Mouse (Mus musculus) forebrain, embryonic 16.5 days (tissue): ENCODE measurements at regions not wholly inside any gene's neighbourhood (a gene's known extent, or its start where the extent isn't known, plus 50 kb on each side); places are given as distances from the start of the nearest gene placed in this dataset.
"Not testable (repeated sequence)": the region's sequence is repeated elsewhere in the genome, so short reads cannot be mapped to it uniquely, and the experiment has no call there.

Experiments
- ATAC-seq: fragments of 200-750 bp; cut with Nextera tagmentation; 2 replicates; pipeline ENCODE4 v1.8.0; 2017; ENCODE audit warnings: mild to moderate bottlenecking, moderate library complexity
- H3K27ac ChIP-seq: fragments of 300-500 bp; sonication (generic); 2 replicates; pipeline ENCODE4 v1.5.1; 2014; ENCODE audit warnings: low read length, control low read depth
- H3K27me3 ChIP-seq: fragments of 300-500 bp; sonication (generic); replicated peaks from 2 replicates; pipeline ENCODE4 v1.6.1; 2014; ENCODE audit warnings: low read length; ENCODE audit not compliant: control insufficient read depth, insufficient read depth
- H3K36me3 ChIP-seq: fragments of 300-500 bp; sonication (generic); 2 replicates; pipeline ENCODE4 v1.6.1; 2014; ENCODE audit not compliant: control insufficient read depth, insufficient read depth
- H3K4me1 ChIP-seq: fragments of 300-500 bp; sonication (generic); replicated peaks from 2 replicates; pipeline ENCODE4 v1.6.1; 2014; ENCODE audit warnings: low read length; ENCODE audit not compliant: control insufficient read depth, insufficient read depth
- H3K4me2 ChIP-seq: fragments of 300-500 bp; sonication (generic); 2 replicates; pipeline ENCODE4 v1.6.1; 2014; ENCODE audit warnings: mild to moderate bottlenecking, low read length, control low read depth
- H3K4me3 ChIP-seq: fragments of 300-500 bp; sonication (generic); replicated peaks from 2 replicates; pipeline ENCODE4 v1.5.1; 2014; ENCODE audit warnings: mild to moderate bottlenecking, low read length, control low read depth
- H3K9ac ChIP-seq: fragments of 300-500 bp; sonication (generic); replicated peaks from 2 replicates; pipeline ENCODE4 v1.6.1; 2014; ENCODE audit warnings: low read depth, low read length, control low read depth
- H3K9me3 ChIP-seq: fragments of 300-500 bp; sonication (generic); 2 replicates; pipeline ENCODE4 v1.6.1; 2016; ENCODE audit warnings: low read length; ENCODE audit not compliant: control insufficient read depth
- WGBS: fragments of 180-500 bp; shearing (Covaris S2); extraction: QIAGEN DNeasy Blood & Tissue Kit; methylation state at CpG from one replicate; pipeline ENCODE4 v1.1.7; 2014; 5-methylcytosine and 5-hydroxymethylcytosine counted together

DNA sequence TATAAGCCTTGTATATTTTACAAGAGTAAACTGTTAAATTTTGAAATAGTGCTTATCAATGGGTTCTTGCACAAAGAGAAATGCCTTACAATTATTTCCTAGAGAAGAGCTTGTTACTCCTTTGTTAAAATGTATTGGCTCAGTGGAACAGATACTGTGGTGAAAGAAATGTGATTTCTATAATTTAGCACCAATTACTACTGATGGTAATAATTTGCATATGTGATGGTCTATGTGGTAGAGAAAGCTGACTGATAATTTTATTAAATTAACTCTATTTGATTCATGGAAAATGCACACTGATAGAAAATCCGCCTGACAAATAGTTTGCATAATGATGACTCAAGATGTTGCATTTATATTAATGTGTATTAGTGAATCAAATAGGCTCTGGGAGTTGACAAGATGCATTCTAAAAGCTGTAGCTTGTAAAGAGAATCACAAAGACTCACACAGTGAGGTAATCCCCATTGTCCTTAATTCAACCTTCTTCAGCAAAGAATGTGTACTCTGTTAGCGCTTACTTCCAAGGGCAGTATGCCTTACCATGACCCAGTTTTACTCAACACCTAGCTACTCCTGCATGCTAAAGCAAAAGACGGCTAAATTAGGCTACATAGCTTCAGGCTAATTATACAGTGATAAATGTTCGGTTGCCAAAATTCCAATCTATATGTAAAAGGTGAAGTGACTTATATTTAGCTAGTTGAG, 329.8 kb upstream of the Cenpq start:
- no peak overlapping the region for H3K27ac ChIP-seq

DNA sequence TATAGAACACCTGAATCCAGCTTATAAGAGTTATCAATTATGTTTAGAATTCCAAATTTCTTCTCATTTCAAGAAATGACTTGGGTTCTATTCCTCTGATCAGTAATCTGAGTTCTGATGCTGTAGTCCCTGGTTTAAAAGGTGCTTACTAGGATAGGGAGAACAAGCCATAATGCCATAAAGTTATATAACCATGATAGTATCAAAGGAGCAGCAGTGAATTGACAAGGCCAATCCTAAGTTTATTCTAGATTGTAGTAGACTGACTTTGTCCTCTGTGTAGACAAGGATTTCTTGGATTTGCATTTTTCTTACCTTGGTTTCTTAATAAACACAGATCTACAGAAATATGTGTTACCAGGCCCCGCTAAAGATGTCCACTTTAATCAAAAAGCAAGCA, 326.6 kb upstream of the Cenpq start:
- H3K4me3 ChIP-seq, result no peak overlapping the region
- no peak overlapping the region for H3K4me2 ChIP-seq
- no peak for ATAC-seq
- no peak overlapping the region for H3K27ac ChIP-seq
- no peaks in the 10 kb centered on the region for H3K9me3 ChIP-seq
- H3K4me1 ChIP-seq, result no peaks in the 10 kb centered on the region
- no peaks in the 10 kb centered on the region for H3K27me3 ChIP-seq
- H3K36me3 ChIP-seq, result no peaks in the 10 kb centered on the region
- no peak overlapping the region for H3K9ac ChIP-seq
- WGBS, result 89% methylated on average over 1 of the region's 1 CpGs

More for the DNA sequence above, 329.8 kb upstream of the Cenpq start:
- H3K36me3 ChIP-seq, result no peaks in the 10 kb centered on the region
- no peak overlapping the region for H3K9ac ChIP-seq
- no peak overlapping the region for H3K4me3 ChIP-seq
- ATAC-seq, result peak; percentile 93
- no peaks in the 10 kb centered on the region for H3K4me1 ChIP-seq
- no peaks in the 10 kb centered on the region for H3K9me3 ChIP-seq
- H3K27me3 ChIP-seq, result no peaks in the 10 kb centered on the region
- WGBS, result 40% methylated on average over 4 of the region's 4 CpGs
- no peak overlapping the region for H3K4me2 ChIP-seq

DNA sequence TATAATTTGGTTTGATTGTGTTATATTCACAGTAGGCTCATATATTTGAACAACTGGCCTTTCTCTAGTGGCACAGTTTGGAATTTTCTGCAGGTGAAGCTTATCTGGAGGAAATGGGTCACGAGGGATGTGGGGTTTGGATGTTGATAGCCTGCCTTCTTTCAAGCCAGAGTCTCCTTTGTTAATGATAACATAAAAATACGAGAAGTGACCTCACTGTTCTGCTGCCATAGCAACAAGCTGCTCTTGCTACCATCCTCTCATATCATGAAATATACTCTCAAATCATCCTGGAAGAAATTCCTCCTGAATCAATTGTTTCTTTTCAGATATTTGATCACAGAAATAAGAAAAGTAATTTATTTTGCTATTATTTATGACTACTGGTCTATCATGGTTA, 313.6 kb upstream of the Cenpq start:
- 59% methylated on average over 2 of the region's 2 CpGs for WGBS
- no peaks in the 10 kb centered on the region for H3K36me3 ChIP-seq
- H3K4me1 ChIP-seq, result no peaks in the 10 kb centered on the region
- H3K27me3 ChIP-seq, result no peaks in the 10 kb centered on the region
- no peak overlapping the region for H3K4me2 ChIP-seq
- H3K9me3 ChIP-seq, result no peaks in the 10 kb centered on the region
- H3K4me3 ChIP-seq, result no peak overlapping the region
- ATAC-seq, result no peak
- H3K9ac ChIP-seq, result no peak overlapping the region
- no peak overlapping the region for H3K27ac ChIP-seq

DNA sequence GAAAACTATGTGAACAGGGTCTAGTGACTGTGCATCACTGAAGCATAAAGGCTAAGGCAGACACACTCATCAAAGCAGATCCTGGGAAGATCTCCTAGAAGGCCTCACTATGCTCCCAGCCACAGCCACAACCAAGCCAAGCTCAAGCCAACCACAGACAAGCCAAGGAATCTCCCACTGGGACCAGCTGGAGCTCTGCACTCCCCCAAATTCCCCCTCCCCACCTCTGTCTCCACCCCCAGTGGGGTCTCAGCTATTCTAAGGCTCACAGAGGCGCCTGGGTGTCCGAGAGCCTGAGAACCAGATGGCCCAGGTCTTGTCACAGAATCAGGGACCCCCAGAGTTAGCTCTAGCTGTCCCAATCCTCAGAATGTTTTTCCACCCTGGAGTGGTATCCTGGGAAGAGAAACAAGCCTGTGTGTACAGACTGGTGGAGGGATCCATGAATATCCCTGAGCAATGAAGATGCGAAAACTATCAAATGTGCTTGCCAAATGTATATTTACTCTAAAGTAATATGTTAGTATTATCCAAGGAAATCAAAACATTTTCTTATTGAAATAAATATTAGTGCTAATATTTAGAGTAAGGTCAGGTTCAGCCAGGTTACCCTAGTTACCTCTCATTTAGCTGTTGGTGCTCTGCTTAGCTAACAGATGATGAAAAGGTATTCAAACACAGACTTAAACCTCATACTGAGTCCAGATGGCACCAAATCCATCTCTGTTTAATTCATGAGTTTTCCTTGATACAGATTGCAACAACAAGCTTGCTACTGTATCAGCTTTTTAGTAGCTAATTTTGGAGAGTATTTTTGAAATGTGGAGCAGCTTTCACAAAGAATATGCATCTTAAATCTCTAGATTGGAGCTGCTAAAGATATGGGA, 292.5 kb upstream of the Cenpq start:
- H3K36me3 ChIP-seq, result no peaks in the 10 kb centered on the region
- no peaks in the 10 kb centered on the region for H3K27me3 ChIP-seq
- no peak overlapping the region for H3K4me2 ChIP-seq
- 62% methylated on average over 3 of the region's 3 CpGs for WGBS
- no peak overlapping the region for H3K9ac ChIP-seq
- ATAC-seq, result peak; percentile 84
- peak overlapping the region; percentile 52; the same call in 1 of the 2 replicates for H3K27ac ChIP-seq
- H3K4me1 ChIP-seq, result peaks cover 3% of the 10 kb centered on the region; the same call in 1 of the 2 replicates
- no peaks in the 10 kb centered on the region for H3K9me3 ChIP-seq
- H3K4me3 ChIP-seq, result no peak overlapping the region

DNA sequence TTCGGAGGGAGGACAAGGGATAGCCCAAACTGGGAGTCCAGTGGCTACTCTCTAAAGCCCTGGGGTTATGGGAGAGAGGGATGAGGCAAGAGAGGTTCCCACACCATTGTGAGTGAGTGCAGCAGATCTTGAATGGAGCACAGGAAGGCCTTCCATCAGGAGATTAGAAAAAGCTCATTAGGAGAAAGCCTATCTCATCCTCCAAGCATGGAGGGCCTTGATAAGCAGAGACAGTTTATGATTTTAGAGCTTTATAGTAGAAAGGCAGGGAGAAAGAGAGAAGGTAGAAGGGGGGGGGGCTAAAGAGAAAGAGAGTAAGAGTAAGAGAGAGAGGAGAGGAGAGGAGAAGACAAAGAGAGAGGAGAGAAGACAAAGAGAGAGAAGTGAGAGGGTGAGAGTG, 282.0 kb upstream of the Cenpq start:
- Histone ChIP-seq H3K9me3 (no peaks in the 10 kb centered on the region), H3K36me3 (no peaks in the 10 kb centered on the region), H3K27me3 (no peaks in the 10 kb centered on the region), H3K9ac (no peak overlapping the region), H3K4me1 (no peaks in the 10 kb centered on the region), H3K4me2 (no peak overlapping the region), H3K27ac (no peak overlapping the region), H3K4me3 (no peak overlapping the region)
- ATAC-seq, result no peak
- 100% methylated on average over 1 of the region's 1 CpGs for WGBS

DNA sequence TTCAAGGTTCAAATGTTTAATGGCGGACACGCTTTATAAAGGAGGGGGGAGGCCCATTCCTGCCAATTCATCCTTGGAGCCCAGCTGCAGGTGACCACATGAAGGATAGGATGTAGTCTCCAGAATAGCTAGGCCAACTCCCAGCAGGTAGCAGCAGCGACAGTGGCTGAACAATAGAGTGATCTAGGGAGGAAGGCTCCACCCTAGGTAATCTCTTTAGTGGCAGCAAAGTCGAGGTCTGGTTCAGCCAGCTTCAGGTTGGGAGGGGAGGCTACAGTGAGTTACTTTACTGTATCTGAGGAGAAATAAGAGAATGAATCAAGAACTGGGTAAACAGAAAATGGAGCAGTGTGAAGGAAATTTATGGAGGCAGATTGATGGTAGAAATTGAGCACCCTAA, 264.6 kb upstream of the Cenpq start:
- not testable (repeated sequence) for H3K36me3 ChIP-seq, H3K4me3 ChIP-seq, H3K9ac ChIP-seq, H3K27me3 ChIP-seq, H3K4me1 ChIP-seq, H3K27ac ChIP-seq, ATAC-seq, H3K9me3 ChIP-seq, H3K4me2 ChIP-seq
- WGBS, result 43% methylated on average over 4 of the region's 4 CpGs

DNA sequence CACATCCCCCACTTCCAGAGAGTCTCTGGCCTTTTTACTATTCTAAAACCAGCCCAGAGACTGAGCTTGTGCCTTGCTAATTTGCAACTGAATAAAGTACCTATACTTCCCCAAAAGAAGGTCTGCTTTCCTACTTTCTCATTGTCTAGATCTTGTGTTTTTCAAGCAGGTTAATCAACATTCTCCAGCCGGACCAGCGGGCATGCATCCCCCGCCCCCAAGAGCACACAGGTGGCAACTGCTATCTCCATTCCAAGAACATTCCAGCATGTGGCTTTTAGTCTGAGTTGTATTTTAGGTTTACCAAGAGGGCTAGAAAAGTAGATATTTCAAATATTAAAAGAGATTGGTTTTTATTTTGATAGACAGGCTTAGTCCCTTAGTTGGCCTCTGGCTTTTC, 255.5 kb upstream of the Cenpq start:
- not testable (repeated sequence) for H3K4me2 ChIP-seq, H3K27ac ChIP-seq, ATAC-seq, H3K27me3 ChIP-seq, H3K36me3 ChIP-seq, H3K4me3 ChIP-seq, H3K9me3 ChIP-seq, H3K9ac ChIP-seq, H3K4me1 ChIP-seq
- 74% methylated on average over 3 of the region's 3 CpGs for WGBS

DNA sequence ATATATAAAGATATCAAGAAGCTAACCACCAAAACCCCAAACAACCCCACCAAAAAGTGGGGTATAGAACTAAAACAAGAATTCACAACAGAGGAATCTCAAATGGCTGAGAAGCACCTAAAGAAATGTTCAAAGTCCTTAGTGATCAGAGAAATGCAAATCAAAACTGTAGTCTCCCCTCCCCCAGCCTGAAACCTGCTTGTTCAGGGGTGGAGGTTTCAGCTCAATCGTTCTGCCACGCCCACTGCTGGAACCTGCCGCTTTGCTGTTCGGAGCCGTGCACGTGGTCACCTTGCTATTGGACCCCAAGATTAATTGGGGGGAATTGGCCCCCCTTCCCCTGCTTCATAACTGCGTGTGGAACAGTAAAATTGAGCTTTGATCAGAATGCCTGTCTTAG, 251.8 kb upstream of the Cenpq start:
- H3K4me1 ChIP-seq, ATAC-seq, H3K27ac ChIP-seq, H3K4me3 ChIP-seq, H3K36me3 ChIP-seq, H3K9me3 ChIP-seq, H3K9ac ChIP-seq, H3K4me2 ChIP-seq, H3K27me3 ChIP-seq: not testable (repeated sequence)
- WGBS, result 92% methylated on average over 7 of the region's 7 CpGs

DNA sequence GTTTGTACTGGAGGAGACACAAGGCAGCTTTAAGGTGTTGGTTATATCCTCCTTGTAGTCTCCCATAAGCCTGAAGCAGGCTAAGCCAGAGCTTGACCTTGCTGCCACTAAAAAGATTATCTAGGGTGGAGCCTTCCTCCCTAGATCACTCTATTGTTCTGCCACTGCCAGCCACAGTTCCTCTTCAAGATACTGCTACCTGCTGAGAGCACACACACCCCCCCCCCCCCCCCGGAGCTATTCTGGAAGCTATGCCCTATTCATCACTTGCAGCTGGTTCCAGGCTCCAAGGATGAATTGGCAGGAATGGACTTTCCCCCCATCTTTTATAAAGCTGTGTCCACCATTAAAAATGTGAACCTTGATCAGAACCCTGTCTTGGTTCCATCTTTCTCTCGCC, 249.9 kb upstream of the Cenpq start:
- Histone ChIP-seq H3K4me1 (no peaks in the 10 kb centered on the region), H3K4me2 (no peak overlapping the region), H3K27ac (no peak overlapping the region), H3K9me3 (no peaks in the 10 kb centered on the region), H3K27me3 (no peaks in the 10 kb centered on the region), H3K36me3 (no peaks in the 10 kb centered on the region), H3K4me3 (no peak overlapping the region), H3K9ac (no peak overlapping the region)
- WGBS, result 64% methylated on average over 2 of the region's 2 CpGs
- no peak for ATAC-seq
